Mouse (Mus musculus): ENCODE data around the gene Hmgcr. TPM values are rescaled to one million over a fixed set of nuclear protein-coding genes. Genes with fewer than 3 reads are reported as not detected.

The Hmgcr gene
- total RNA-seq (2023), result 88.4 TPM

GRCm38 (mm10) chr13:96670406-96671077, at the start of gene Hmgcr:
TSS of gene Hmgcr (minus strand) at chr13:96670936.

Other genes with a start within 250 kb of the Hmgcr start
- gene Ankdd1b, start 199.7 kb downstream of the Hmgcr start, total RNA-seq (2023), result not detected
- not detected for gene Gm17622, start 180.2 kb downstream of the Hmgcr start, total RNA-seq (2023)
- gene Polk, start 128.4 kb downstream of the Hmgcr start, total RNA-seq (2023), result 9.2 TPM
- gene Col4a3bp, start 128.3 kb downstream of the Hmgcr start, total RNA-seq (2023), result 66.4 TPM
- not detected for gene Ankrd31, start 77.3 kb upstream of the Hmgcr start, total RNA-seq (2023)

All from CD8-positive naive resting alpha-beta T cell, adult 57 days (primary cell).